Mouse (Mus musculus) gastrocnemius, adult 18-20 months (tissue): ENCODE data around the gene Gucy2e. TPM values are rescaled to one million over a fixed set of nuclear protein-coding genes. Genes with fewer than 3 reads are reported as not detected.
A peak's percentile ranks its signal among the peaks of the same experiment; 100 is the strongest.

ENCODE experiments used
- DNase-seq: peaks from one replicate; pipeline ENCODE4 v3.0.0; 2021; ENCODE audit warnings: low spot score
- total RNA-seq, 2 experiments: library from RNA; stranded (reverse); gene quantifications; 2 replicates each; pipeline ENCODE4 v1.2.3; 2021

The Gucy2e gene
- total RNA-seq, 2 experiments from 2014 or later = not detected

DNA sequence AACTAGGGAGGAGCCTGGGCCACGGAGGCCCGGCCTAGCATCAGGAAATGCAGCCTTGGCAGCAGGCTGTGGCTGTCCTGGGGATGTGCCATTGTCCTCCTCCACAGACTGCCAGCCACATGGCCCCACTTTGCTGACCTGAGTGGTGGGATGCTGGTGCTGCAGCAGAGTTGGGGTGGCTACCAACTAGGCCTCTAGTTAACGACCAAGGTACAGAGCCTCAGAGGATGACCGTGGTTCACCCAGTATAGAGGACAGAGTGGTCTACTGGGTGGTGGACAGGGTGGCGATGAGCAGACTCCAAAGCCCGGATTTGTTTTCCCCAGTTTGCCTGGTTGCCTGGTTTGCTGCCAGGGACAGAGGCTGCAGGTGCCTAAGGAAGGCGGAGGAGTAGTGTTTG is 62.1 kb downstream of the Gucy2e start:
- DNase-seq = no peak

DNA sequence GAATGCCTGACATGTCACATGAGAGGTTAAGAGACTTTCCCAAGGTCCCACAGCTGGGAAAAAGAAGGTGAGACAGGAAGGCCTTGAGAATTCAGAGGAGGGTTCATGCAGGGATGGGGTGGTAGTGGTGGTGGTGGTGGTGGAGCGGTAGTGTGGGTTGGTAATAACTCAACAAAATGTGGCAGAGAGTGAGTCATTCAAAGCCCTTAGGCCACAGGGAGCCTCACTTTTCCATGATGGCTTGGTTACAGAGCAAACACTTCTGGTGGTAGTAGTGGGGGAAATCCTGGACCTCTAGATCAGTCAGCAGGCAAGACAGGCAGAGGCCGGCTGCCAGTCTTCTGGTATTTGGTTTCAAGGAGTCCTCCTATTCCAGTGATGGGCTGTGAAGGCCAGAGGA is 64.2 kb downstream of the Gucy2e start:
- no peak for DNase-seq

DNA sequence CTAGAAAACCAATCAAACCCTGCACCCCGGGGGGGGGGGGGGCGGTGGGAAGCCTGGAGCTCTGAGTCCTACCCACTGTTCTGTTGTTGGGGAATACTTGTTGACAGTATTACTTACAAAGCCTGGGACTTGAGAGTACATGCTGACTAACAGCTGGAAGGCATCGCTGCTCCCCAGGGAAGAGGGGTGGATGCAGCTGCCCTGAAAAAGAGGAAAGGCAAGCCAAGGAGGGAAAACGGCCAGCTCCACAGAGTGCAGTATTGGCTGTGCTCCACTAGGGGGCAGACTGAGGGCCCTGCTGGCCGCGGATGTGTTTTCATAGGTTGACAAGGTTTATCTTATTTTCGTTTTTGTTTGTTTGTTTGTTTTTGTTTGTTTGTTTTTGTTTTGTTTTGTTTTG is 65.2 kb downstream of the Gucy2e start:
- peak; percentile 87 for DNase-seq

DNA sequence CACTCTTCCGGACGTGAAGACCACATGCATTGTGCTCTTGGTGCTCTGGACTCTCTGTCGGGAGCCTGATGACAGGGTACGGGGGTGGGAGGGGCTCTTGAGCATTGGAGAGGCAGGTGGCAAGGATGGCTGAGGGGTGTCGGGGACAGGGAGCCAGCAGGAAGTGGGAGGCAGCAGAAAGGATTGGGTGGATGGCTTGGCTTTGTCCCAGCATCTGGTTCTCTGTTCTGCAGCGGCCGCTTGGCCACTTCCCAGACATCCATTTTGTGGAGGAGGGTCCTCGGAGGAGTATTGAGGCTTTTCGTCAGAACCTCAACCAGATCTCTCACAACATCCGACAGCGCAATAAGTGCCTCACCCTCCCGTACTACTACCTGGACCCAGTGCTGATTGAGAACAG is 67.5 kb downstream of the Gucy2e start:
- no peak for DNase-seq

Other genes with a start within 250 kb of the Gucy2e start
- gene Pfas, start 228.6 kb downstream of the Gucy2e start, total RNA-seq = 1 to 10 TPM; 7.0 to 9.6 TPM
- 1 to 10 TPM; 9.4 to 9.5 TPM for gene Ctc1, start 221.1 kb downstream of the Gucy2e start, total RNA-seq
- gene Aurkb, start 191.4 kb downstream of the Gucy2e start, total RNA-seq = not detected
- 10 to 100 TPM; 20.0 to 23.5 TPM for gene Borcs6, start 177.3 kb downstream of the Gucy2e start, total RNA-seq
- gene Tmem107, start 166.2 kb downstream of the Gucy2e start, total RNA-seq = 1 to 10 TPM; 3.5 to 3.7 TPM
- 10 to 100 TPM; 37.4 to 39.3 TPM for gene Vamp2, start 148.5 kb downstream of the Gucy2e start, total RNA-seq
- 10 to 100 TPM; 41.9 to 72.2 TPM for gene Per1, start 141.8 kb downstream of the Gucy2e start, total RNA-seq
- not detected for gene Hes7, start 116.6 kb downstream of the Gucy2e start, total RNA-seq
- not detected for gene 9130213A22Rik, start 114.4 kb downstream of the Gucy2e start, total RNA-seq
- not detected for gene Aloxe3, start 111.1 kb downstream of the Gucy2e start, total RNA-seq
- not detected for gene Alox12b, start 80.0 kb downstream of the Gucy2e start, total RNA-seq
- not detected for gene Alox8, start 39.2 kb downstream of the Gucy2e start, total RNA-seq
- 1 to 10 TPM; 1.2 to 1.7 TPM for gene Cntrob, start 86.7 kb upstream of the Gucy2e start, total RNA-seq
- gene Trappc1, start 86.9 kb upstream of the Gucy2e start, total RNA-seq = 10 to 100 TPM; 43.4 to 44.8 TPM
- gene Kcnab3, start 89.2 kb upstream of the Gucy2e start, total RNA-seq = under 1 TPM in 1 of 2 experiments, not detected in 1; 0.09 TPM
- gene Rnf227, start 103.4 kb upstream of the Gucy2e start, total RNA-seq = under 1 TPM; 0.25 to 0.43 TPM
- 1 to 10 TPM; 5.7 to 7.9 TPM for gene Chd3, start 132.4 kb upstream of the Gucy2e start, total RNA-seq
- 10 to 100 TPM; 70.5 to 72.1 TPM for gene Naa38, start 158.5 kb upstream of the Gucy2e start, total RNA-seq
- gene Cyb5d1, start 158.6 kb upstream of the Gucy2e start, total RNA-seq = 10 to 100 TPM; 29.3 to 33.0 TPM
- 1 to 10 TPM; 2.6 to 4.1 TPM for gene Tmem88, start 161.2 kb upstream of the Gucy2e start, total RNA-seq
- gene Kdm6b, start 176.6 kb upstream of the Gucy2e start, total RNA-seq = 10 to 100 TPM; 19.6 to 22.0 TPM